Mouse (Mus musculus) gastrocnemius, adult 2 months (tissue): ENCODE measurements around the gene Trib2. TPM values are rescaled to one million over a fixed set of nuclear protein-coding genes. Genes with fewer than 3 reads are reported as not detected.

Source experiments
- DNase-seq: peaks from one replicate; pipeline ENCODE4 v3.0.0; 2022
- H3K27ac ChIP-seq: fragments of 200-600 bp; 2 replicates; pipeline ENCODE4 v1.8.1; 2022; ENCODE audit warnings: mild to moderate bottlenecking
- H3K4me3 ChIP-seq: fragments of 200-600 bp; 2 replicates; pipeline ENCODE4 v1.8.1; 2022; ENCODE audit warnings: mild to moderate bottlenecking, moderate library complexity
- CTCF ChIP-seq: fragments of 200-600 bp; IDR thresholded peaks from 2 replicates; pipeline ENCODE4 v1.8.1; 2022; ENCODE audit warnings: antibody characterized with exemption, mild to moderate bottlenecking, moderate library complexity
- intact Hi-C: fragments of 180-260 bp; cut with DNase I; formaldehyde crosslinking; loops from one replicate; pipeline ENCODE4 v1.15.1; 2025
- microRNA-seq: library from miRNA; unstranded; fragments of <30 nt; microRNA quantifications from one replicate; pipeline ENCODE4 v1.2.0, GENCODE M21; 2021
- total RNA-seq, 2 experiments: library from RNA; stranded (reverse); gene quantifications; 2 replicates each; pipeline ENCODE4 v1.2.3; 2021

Gene Trib2
- total RNA-seq, 2 experiments from 2014 or later = 10.0 to 17.8 TPM

- TF ChIP-seq CTCF = no peak
- no peak overlapping the region for H3K27ac ChIP-seq
- intact Hi-C loops = no loop called here
- no peak for DNase-seq
- no peak overlapping the region for H3K4me3 ChIP-seq
These were observed 67.0 kb downstream of the Trib2 start for GRCm38 (mm10) chr12:15749646-15750195.

- no peak for TF ChIP-seq CTCF
- Histone ChIP-seq H3K27ac (peak overlapping the region; percentile 55), H3K4me3 (no peak overlapping the region)
- intact Hi-C loops = no loop called here
- peak; percentile 47 for DNase-seq
These were observed 71.0 kb downstream of the Trib2 start for GRCm38 (mm10) chr12:15745752-15746151.

Small RNAs within 50 kb of the gene (microRNA-seq; reads per million reads assigned to microRNA genes)
- gene Mir6387 = not detected
